Mouse (Mus musculus): ENCODE measurements at regions not wholly inside any gene's neighbourhood (a gene's known extent, or its start where the extent isn't known, plus 50 kb on each side); places are given as distances from the start of the nearest gene placed in this dataset.

- TF ChIP-seq CTCF (IDR thresholded peaks at IDR 0.05; ENCODE audit: control insufficient read depth, insufficient read depth, insufficient read length) (no peak), CEBPB (IDR thresholded peaks at IDR 0.05; ENCODE audit: low read depth) (no peak), MAX (IDR thresholded peaks at IDR 0.05) (no peak)
Measured at GRCm38 (mm10) chr3:34330970-34331888, 250.1 kb upstream of the Dnajc19 start.
